Comparison of ENCODE assay signal across 11 mouse cellular contexts in the genomic region with DNA sequence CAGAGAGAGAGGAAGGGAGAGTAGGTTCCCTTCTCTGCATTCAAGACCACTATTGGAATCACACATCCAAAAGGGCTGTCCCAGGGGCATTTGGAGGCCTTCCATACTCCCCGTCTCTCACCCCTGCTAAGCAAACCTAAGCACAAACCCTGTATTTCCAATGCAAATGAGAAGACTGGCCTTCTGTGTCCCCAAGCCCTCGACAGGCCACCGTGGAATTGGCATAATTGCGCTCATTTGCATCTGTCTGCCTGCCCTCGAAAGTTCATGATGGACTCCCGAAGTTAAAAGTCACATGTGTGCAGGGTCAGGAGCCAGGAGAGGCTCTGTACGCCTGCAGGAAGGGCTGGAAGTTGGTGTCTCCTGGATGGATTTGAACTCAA. TPM values are rescaled to one million over a fixed set of nuclear protein-coding genes. Genes with fewer than 3 reads are reported as not detected.
A peak's percentile ranks its signal among the peaks of the same experiment; 100 is the strongest.
DNase-seq lines count a peak whose midpoint lies in the region; ATAC-seq and TF ChIP-seq lines count a peak whose summit lies in the region.
"Had no signal": no experiment of that assay in that cellular context is flagged by ENCODE, and none has a peak within 500 bp of the region (broad histone marks: within the 10 kb centered on the region; RNA-seq: fewer than 3 reads in every experiment).

No protein-coding gene starts in this region.

- H3K36me3 ChIP-seq in forebrain, embryonic 12.5 days (replicated peaks): no peaks in the 10 kb centered on the region
- no peaks in the 10 kb centered on the region for H3K36me3 ChIP-seq in forebrain, postnatal 0 days (ENCODE audit: insufficient read depth)
- H3K36me3 ChIP-seq in neural tube, embryonic 13.5 days: no peaks in the 10 kb centered on the region
- no peaks in the 10 kb centered on the region for H3K36me3 ChIP-seq in intestine, embryonic 15.5 days

- H3K27me3 ChIP-seq in forebrain, embryonic 12.5 days: no peaks in the 10 kb centered on the region
- H3K27me3 ChIP-seq in forebrain, postnatal 0 days (ENCODE audit: insufficient read depth, low read length): no peaks in the 10 kb centered on the region
- no peaks in the 10 kb centered on the region for H3K27me3 ChIP-seq in neural tube, embryonic 13.5 days
- no peaks in the 10 kb centered on the region for H3K27me3 ChIP-seq in intestine, embryonic 15.5 days (replicated peaks)

- no peak for DNase-seq in forebrain, postnatal 0 days
- DNase-seq in neural tube, embryonic 10.5 days (ENCODE audit: extremely low spot score, low spot score): no peak
- peak; percentile 28 for DNase-seq in kidney, postnatal 14 days
- no peak for DNase-seq in ovary, postnatal 36 days (ENCODE audit: low spot score)
- DNase-seq: cerebellum, adult 18-20 months; gastrocnemius, adult 2 months had no signal

- 60% methylated on average over 7 of the region's 7 CpGs for WGBS in forebrain, embryonic 12.5 days
- 40% methylated on average over 7 of the region's 7 CpGs for whole genome bisulfite sequencing in forebrain, postnatal 0 days
- 26% methylated on average over 7 of the region's 7 CpGs for WGBS in neural tube, embryonic 13.5 days
- 55% methylated on average over 7 of the region's 7 CpGs for WGBS in intestine, embryonic 15.5 days

- no peak overlapping the region for H3K9ac ChIP-seq in forebrain, embryonic 12.5 days
- H3K9ac ChIP-seq in forebrain, postnatal 0 days: no peak overlapping the region
- no peak overlapping the region for H3K9ac ChIP-seq in neural tube, embryonic 13.5 days
- H3K9ac ChIP-seq in intestine, embryonic 15.5 days: no peak overlapping the region

- no peak for ATAC-seq in forebrain, embryonic 12.5 days (ENCODE audit: low FRiP score)
- ATAC-seq in forebrain, postnatal 0 days: no peak
- no peak for ATAC-seq in neural tube, embryonic 13.5 days (ENCODE audit: low read depth)
- no peak for ATAC-seq in intestine, embryonic 15.5 days
- no peak for ATAC-seq in frontal cortex, adult (ENCODE audit: low TSS enrichment)

- H3K27ac ChIP-seq in forebrain, embryonic 12.5 days: 0 out of 2 replicates have a peak overlapping the region, but pooled peaks have one; percentile 31
- H3K27ac ChIP-seq in forebrain, postnatal 0 days (ENCODE audit: low read depth, low read length): no peak overlapping the region
- H3K27ac ChIP-seq in neural tube, embryonic 13.5 days (replicated peaks): peak overlapping the region; percentile 96; the same call in 1 of the 2 replicates
- H3K27ac ChIP-seq in intestine, embryonic 15.5 days: no peak overlapping the region
- H3K27ac ChIP-seq: gastrocnemius, adult 2 months had no signal

- no peaks in the 10 kb centered on the region for H3K9me3 ChIP-seq in forebrain, embryonic 12.5 days
- H3K9me3 ChIP-seq in forebrain, postnatal 0 days (ENCODE audit: low read length): no peaks in the 10 kb centered on the region
- no peaks in the 10 kb centered on the region for H3K9me3 ChIP-seq in neural tube, embryonic 13.5 days
- no peaks in the 10 kb centered on the region for H3K9me3 ChIP-seq in intestine, embryonic 15.5 days

- peaks cover 34% of the 10 kb centered on the region for H3K4me1 ChIP-seq in forebrain, embryonic 12.5 days
- peaks cover 16% of the 10 kb centered on the region for H3K4me1 ChIP-seq in forebrain, postnatal 0 days (ENCODE audit: insufficient read depth)
- peaks cover 30% of the 10 kb centered on the region for H3K4me1 ChIP-seq in neural tube, embryonic 13.5 days (replicated peaks)
- H3K4me1 ChIP-seq in intestine, embryonic 15.5 days (replicated peaks): no peaks in the 10 kb centered on the region

- no peak for TF ChIP-seq CTCF in forebrain, postnatal 0 days (IDR thresholded peaks at IDR 0.05; ENCODE audit: low read depth)

- no peak overlapping the region for H3K4me2 ChIP-seq in forebrain, embryonic 12.5 days
- H3K4me2 ChIP-seq in forebrain, postnatal 0 days (ENCODE audit: low read depth): no peak overlapping the region
- no peak overlapping the region for H3K4me2 ChIP-seq in neural tube, embryonic 13.5 days
- H3K4me2 ChIP-seq in intestine, embryonic 15.5 days (replicated peaks): no peak overlapping the region
- H3K4me2 ChIP-seq: liver, embryonic 11.5 days had no signal

- no peak overlapping the region for H3K4me3 ChIP-seq in forebrain, embryonic 12.5 days (replicated peaks)
- no peak overlapping the region for H3K4me3 ChIP-seq in forebrain, postnatal 0 days (ENCODE audit: low read depth, low read length)
- no peak overlapping the region for H3K4me3 ChIP-seq in neural tube, embryonic 13.5 days
- H3K4me3 ChIP-seq in intestine, embryonic 15.5 days (replicated peaks): no peak overlapping the region
- H3K4me3 ChIP-seq: gastrocnemius, adult 2 months had no signal

RNA-seq across cellular contexts. Expression of a gene that starts 19.9 kb away (rescaled TPM):
- polyA plus RNA-seq in forebrain, embryonic 12.5 days (2016; fragmentation: Nextera tagmentation; extraction: Ambion mirVana): 87.3 and 88.5 TPM in 2 replicates
- 159 and 199 TPM in 2 replicates for total RNA-seq in forebrain, postnatal 0 days (2014; rRNA removed)
- polyA plus RNA-seq in forebrain, postnatal 0 days (2015; fragmentation: Nextera tagmentation; extraction: Ambion mirVana): 210 and 211 TPM in 2 replicates
- 109 and 115 TPM in 2 replicates for polyA plus RNA-seq in neural tube, embryonic 13.5 days (2015; fragmentation: Nextera tagmentation; extraction: Ambion mirVana)
- polyA plus RNA-seq in intestine, embryonic 15.5 days (2015; fragmentation: Nextera tagmentation; extraction: Ambion mirVana): 40.6 and 44.1 TPM in 2 replicates

RNA-seq across cellular contexts. Expression of a gene that starts 28.4 kb away (rescaled TPM):
- 9.1 and 10.2 TPM in 2 replicates for polyA plus RNA-seq in forebrain, embryonic 12.5 days (2016; fragmentation: Nextera tagmentation; extraction: Ambion mirVana)
- 21.2 and 24.2 TPM in 2 replicates for total RNA-seq in forebrain, postnatal 0 days (2014; rRNA removed)
- polyA plus RNA-seq in forebrain, postnatal 0 days (2015; fragmentation: Nextera tagmentation; extraction: Ambion mirVana): 20.1 and 21.4 TPM in 2 replicates
- polyA plus RNA-seq in neural tube, embryonic 13.5 days (2015; fragmentation: Nextera tagmentation; extraction: Ambion mirVana): 10.1 and 10.6 TPM in 2 replicates
- polyA plus RNA-seq in intestine, embryonic 15.5 days (2015; fragmentation: Nextera tagmentation; extraction: Ambion mirVana): 8.5 and 8.8 TPM in 2 replicates

Comparison
In these comparisons a context has a peak if more than half of its experiments do, and no peak if none do; other contexts are left out.
1. H3K27ac ChIP-seq: peak in forebrain, embryonic 12.5 days (single experiment) and neural tube, embryonic 13.5 days (single experiment); none in forebrain, postnatal 0 days (single experiment) and intestine, embryonic 15.5 days (single experiment).